Mouse (Mus musculus): ENCODE measurements around the gene Fmn2. TPM values are rescaled to one million over a fixed set of nuclear protein-coding genes. Genes with fewer than 3 reads are reported as not detected.

The Fmn2 gene
- total and polyA plus RNA-seq, 2 experiments: 0.02 to 0.18 TPM

GRCm38 (mm10) chr1:174766852-174767251 is 265.2 kb downstream of the Fmn2 start:
- Histone ChIP-seq H3K27ac (replicated peaks; ENCODE audit: insufficient read depth, low read depth, low read length) (peak overlapping the region; percentile 63), H3K79me2 (ENCODE audit: control insufficient read depth, insufficient read depth, low read length) (no peaks in the 10 kb centered on the region), H3K36me3 (ENCODE audit: control insufficient read depth, insufficient read depth, low read length) (no peaks in the 10 kb centered on the region), H3K4me1 (ENCODE audit: control insufficient read depth, insufficient read depth, low read length) (peaks cover 17% of the 10 kb centered on the region), H3K9ac (ENCODE audit: low read depth, low read length) (no peak overlapping the region), H3K27me3 (ENCODE audit: control insufficient read depth, insufficient read depth, low read length) (no peaks in the 10 kb centered on the region), H3K4me3 (ENCODE audit: insufficient read depth, low read depth, low read length) (no peak overlapping the region)
- peak; percentile 37 for DNase-seq (ENCODE audit: extremely low read depth, low read depth, low spot score)
- 39% methylated on average over 3 of the region's 3 CpGs for WGBS
- TF ChIP-seq CTCF (IDR thresholded peaks at IDR 0.05; ENCODE audit: low read depth, low read length) (no peak), POLR2A (IDR thresholded peaks at IDR 0.05; ENCODE audit: extremely low read depth, insufficient read depth, low read length) (no peak)

- peaks cover 6% of the 10 kb centered on the region for H3K4me1 ChIP-seq (ENCODE audit: control insufficient read depth, insufficient read depth, low read length)
Observed at GRCm38 (mm10) chr1:174771871-174772281, 270.3 kb downstream of the Fmn2 start.

GRCm38 (mm10) chr1:174781037-174781436 is 279.4 kb downstream of the Fmn2 start:
- Histone ChIP-seq H3K79me2 (ENCODE audit: control insufficient read depth, insufficient read depth, low read length) (no peaks in the 10 kb centered on the region), H3K9ac (ENCODE audit: low read depth, low read length) (no peak overlapping the region), H3K4me1 (ENCODE audit: control insufficient read depth, insufficient read depth, low read length) (no peaks in the 10 kb centered on the region), H3K27me3 (ENCODE audit: control insufficient read depth, insufficient read depth, low read length) (no peaks in the 10 kb centered on the region), H3K27ac (replicated peaks; ENCODE audit: insufficient read depth, low read depth, low read length) (no peak overlapping the region), H3K36me3 (ENCODE audit: control insufficient read depth, insufficient read depth, low read length) (no peaks in the 10 kb centered on the region), H3K4me3 (ENCODE audit: insufficient read depth, low read depth, low read length) (no peak overlapping the region)
- no peak for DNase-seq (ENCODE audit: extremely low read depth, low read depth, low spot score)
- TF ChIP-seq CTCF (IDR thresholded peaks at IDR 0.05; ENCODE audit: low read depth, low read length): no peak
- no peak for TF ChIP-seq POLR2A (IDR thresholded peaks at IDR 0.05; ENCODE audit: extremely low read depth, insufficient read depth, low read length)
- 89% methylated on average over 4 of the region's 4 CpGs for WGBS

More at GRCm38 (mm10) chr1:174771871-174772281, 270.3 kb downstream of the Fmn2 start:
- Histone ChIP-seq H3K36me3 (ENCODE audit: control insufficient read depth, insufficient read depth, low read length) (no peaks in the 10 kb centered on the region), H3K4me3 (ENCODE audit: insufficient read depth, low read depth, low read length) (no peak overlapping the region), H3K79me2 (ENCODE audit: control insufficient read depth, insufficient read depth, low read length) (no peaks in the 10 kb centered on the region), H3K27me3 (ENCODE audit: control insufficient read depth, insufficient read depth, low read length) (no peaks in the 10 kb centered on the region), H3K9ac (ENCODE audit: low read depth, low read length) (no peak overlapping the region), H3K27ac (replicated peaks; ENCODE audit: insufficient read depth, low read depth, low read length) (peak overlapping the region; percentile 43)
- TF ChIP-seq CTCF (IDR thresholded peaks at IDR 0.05; ENCODE audit: low read depth, low read length) (no peak), POLR2A (IDR thresholded peaks at IDR 0.05; ENCODE audit: extremely low read depth, insufficient read depth, low read length) (no peak)
- DNase-seq (ENCODE audit: extremely low read depth, low read depth, low spot score): peak; percentile 76
- WGBS: 25% methylated on average over 4 of the region's 4 CpGs

- 92% methylated on average over 2 of the region's 2 CpGs for WGBS
- no peak for DNase-seq (ENCODE audit: extremely low read depth, low read depth, low spot score)
- Histone ChIP-seq H3K79me2 (ENCODE audit: control insufficient read depth, insufficient read depth, low read length) (no peaks in the 10 kb centered on the region), H3K27ac (replicated peaks; ENCODE audit: insufficient read depth, low read depth, low read length) (no peak overlapping the region), H3K9ac (ENCODE audit: low read depth, low read length) (no peak overlapping the region), H3K36me3 (ENCODE audit: control insufficient read depth, insufficient read depth, low read length) (no peaks in the 10 kb centered on the region), H3K4me3 (ENCODE audit: insufficient read depth, low read depth, low read length) (no peak overlapping the region), H3K4me1 (ENCODE audit: control insufficient read depth, insufficient read depth, low read length) (no peaks in the 10 kb centered on the region), H3K27me3 (ENCODE audit: control insufficient read depth, insufficient read depth, low read length) (no peaks in the 10 kb centered on the region)
- TF ChIP-seq POLR2A (IDR thresholded peaks at IDR 0.05; ENCODE audit: extremely low read depth, insufficient read depth, low read length) (no peak), CTCF (IDR thresholded peaks at IDR 0.05; ENCODE audit: low read depth, low read length) (no peak)
Observed at GRCm38 (mm10) chr1:174788617-174789016, 287.0 kb downstream of the Fmn2 start.

GRCm38 (mm10) chr1:174811846-174812245 is 310.2 kb downstream of the Fmn2 start:
- TF ChIP-seq CTCF (IDR thresholded peaks at IDR 0.05; ENCODE audit: low read depth, low read length): no peak
- no peak for TF ChIP-seq POLR2A (IDR thresholded peaks at IDR 0.05; ENCODE audit: extremely low read depth, insufficient read depth, low read length)
- WGBS: 75% methylated on average over 4 of the region's 4 CpGs
- H3K79me2 ChIP-seq (ENCODE audit: control insufficient read depth, insufficient read depth, low read length): no peaks in the 10 kb centered on the region
- no peaks in the 10 kb centered on the region for H3K36me3 ChIP-seq (ENCODE audit: control insufficient read depth, insufficient read depth, low read length)
- no peaks in the 10 kb centered on the region for H3K4me1 ChIP-seq (ENCODE audit: control insufficient read depth, insufficient read depth, low read length)
- no peak for DNase-seq (ENCODE audit: extremely low read depth, low read depth, low spot score)
- H3K27me3 ChIP-seq (ENCODE audit: control insufficient read depth, insufficient read depth, low read length): no peaks in the 10 kb centered on the region
- no peak overlapping the region for H3K27ac ChIP-seq (replicated peaks; ENCODE audit: insufficient read depth, low read depth, low read length)
- H3K9ac ChIP-seq (ENCODE audit: low read depth, low read length): no peak overlapping the region
- H3K4me3 ChIP-seq (ENCODE audit: insufficient read depth, low read depth, low read length): no peak overlapping the region

GRCm38 (mm10) chr1:174826562-174826961 is 324.9 kb downstream of the Fmn2 start:
- H3K4me3 ChIP-seq (ENCODE audit: insufficient read depth, low read depth, low read length): no peak overlapping the region
- no peaks in the 10 kb centered on the region for H3K4me1 ChIP-seq (ENCODE audit: control insufficient read depth, insufficient read depth, low read length)
- H3K9ac ChIP-seq (ENCODE audit: low read depth, low read length): no peak overlapping the region
- TF ChIP-seq POLR2A (IDR thresholded peaks at IDR 0.05; ENCODE audit: extremely low read depth, insufficient read depth, low read length): no peak
- TF ChIP-seq CTCF (IDR thresholded peaks at IDR 0.05; ENCODE audit: low read depth, low read length): no peak
- no peaks in the 10 kb centered on the region for H3K27me3 ChIP-seq (ENCODE audit: control insufficient read depth, insufficient read depth, low read length)
- H3K36me3 ChIP-seq (ENCODE audit: control insufficient read depth, insufficient read depth, low read length): no peaks in the 10 kb centered on the region
- 48% methylated on average over 8 of the region's 8 CpGs for WGBS
- DNase-seq (ENCODE audit: extremely low read depth, low read depth, low spot score): no peak
- H3K27ac ChIP-seq (replicated peaks; ENCODE audit: insufficient read depth, low read depth, low read length): no peak overlapping the region
- no peaks in the 10 kb centered on the region for H3K79me2 ChIP-seq (ENCODE audit: control insufficient read depth, insufficient read depth, low read length)
